Mouse (Mus musculus) forebrain, embryonic 15.5 days (tissue): Measurements from ENCODE around the gene Arnt2. TPM values are rescaled to one million over a fixed set of nuclear protein-coding genes. Genes with fewer than 3 reads are reported as not detected.

ENCODE experiments used
- ATAC-seq: fragments of 200-750 bp; cut with Nextera tagmentation; replicated peaks from 2 replicates; pipeline ENCODE4 v1.8.0; 2017; ENCODE audit warnings: mild to moderate bottlenecking, moderate TSS enrichment, moderate library complexity
- H3K27ac ChIP-seq: fragments of 300-500 bp; sonication (generic); replicated peaks from 2 replicates; pipeline ENCODE4 v1.5.1; 2015; ENCODE audit warnings: mild to moderate bottlenecking, inconsistent platforms
- H3K27me3 ChIP-seq: fragments of 300-500 bp; sonication (generic); 2 replicates; pipeline ENCODE4 v1.6.1; 2015; ENCODE audit warnings: inconsistent platforms
- H3K36me3 ChIP-seq: fragments of 300-500 bp; sonication (generic); 2 replicates; pipeline ENCODE4 v1.6.1; 2015; ENCODE audit warnings: mild to moderate bottlenecking, inconsistent platforms
- H3K4me1 ChIP-seq: fragments of 300-500 bp; sonication (generic); 2 replicates; pipeline ENCODE4 v1.6.1; 2015; ENCODE audit warnings: inconsistent platforms
- H3K4me2 ChIP-seq: fragments of 300-500 bp; sonication (generic); replicated peaks from 2 replicates; pipeline ENCODE4 v1.6.1; 2015; ENCODE audit warnings: mild to moderate bottlenecking, inconsistent platforms
- H3K4me3 ChIP-seq: fragments of 300-500 bp; sonication (generic); 2 replicates; pipeline ENCODE4 v1.5.1; 2015; ENCODE audit warnings: mild to moderate bottlenecking, inconsistent platforms
- H3K9ac ChIP-seq: fragments of 300-500 bp; sonication (generic); replicated peaks from 2 replicates; pipeline ENCODE4 v1.6.1; 2015; ENCODE audit warnings: mild to moderate bottlenecking, inconsistent platforms
- H3K9me3 ChIP-seq: fragments of 300-500 bp; sonication (generic); 2 replicates; pipeline ENCODE4 v1.6.1; 2016; ENCODE audit warnings: inconsistent platforms
- whole genome bisulfite sequencing: fragments of 180-500 bp; shearing (Covaris S2); methylation state at CpG from one replicate; pipeline ENCODE4 v1.1.7; 2015; ENCODE audit warnings: mixed read lengths; 5-methylcytosine and 5-hydroxymethylcytosine counted together
- polyA plus RNA-seq: library from polyadenylated mRNA; unstranded; fragments of >200 nt; fragmentation: Nextera tagmentation; extraction: Ambion mirVana; gene quantifications from 2 replicates; pipeline ENCODE4 v1.2.1, GENCODE M21; 2015

The Arnt2 gene
- polyA plus RNA-seq, 1 experiment from 2014 or later = 61.2 TPM

GRCm38 (mm10) chr7:84421753-84422152, 11.8 kb upstream of the Arnt2 start:
- H3K27me3 ChIP-seq = no peaks in the 10 kb centered on the region
- H3K4me2 ChIP-seq = no peak overlapping the region
- H3K9ac ChIP-seq = no peak overlapping the region
- no peak overlapping the region for H3K4me3 ChIP-seq
- peaks cover 8% of the 10 kb centered on the region; the same call in 1 of the 2 replicates for H3K4me1 ChIP-seq
- H3K9me3 ChIP-seq = no peaks in the 10 kb centered on the region
- no peaks in the 10 kb centered on the region for H3K36me3 ChIP-seq
- no peak for ATAC-seq
- no peak overlapping the region for H3K27ac ChIP-seq

GRCm38 (mm10) chr7:84421291-84421665, 11.3 kb upstream of the Arnt2 start:
- Histone ChIP-seq H3K9me3 (no peaks in the 10 kb centered on the region), H3K36me3 (no peaks in the 10 kb centered on the region), H3K27me3 (no peaks in the 10 kb centered on the region), H3K4me1 (peaks cover 8% of the 10 kb centered on the region; the same call in 1 of the 2 replicates), H3K4me3 (no peak overlapping the region), H3K9ac (no peak overlapping the region), H3K27ac (no peak overlapping the region), H3K4me2 (no peak overlapping the region)
- ATAC-seq = no peak

DNA sequence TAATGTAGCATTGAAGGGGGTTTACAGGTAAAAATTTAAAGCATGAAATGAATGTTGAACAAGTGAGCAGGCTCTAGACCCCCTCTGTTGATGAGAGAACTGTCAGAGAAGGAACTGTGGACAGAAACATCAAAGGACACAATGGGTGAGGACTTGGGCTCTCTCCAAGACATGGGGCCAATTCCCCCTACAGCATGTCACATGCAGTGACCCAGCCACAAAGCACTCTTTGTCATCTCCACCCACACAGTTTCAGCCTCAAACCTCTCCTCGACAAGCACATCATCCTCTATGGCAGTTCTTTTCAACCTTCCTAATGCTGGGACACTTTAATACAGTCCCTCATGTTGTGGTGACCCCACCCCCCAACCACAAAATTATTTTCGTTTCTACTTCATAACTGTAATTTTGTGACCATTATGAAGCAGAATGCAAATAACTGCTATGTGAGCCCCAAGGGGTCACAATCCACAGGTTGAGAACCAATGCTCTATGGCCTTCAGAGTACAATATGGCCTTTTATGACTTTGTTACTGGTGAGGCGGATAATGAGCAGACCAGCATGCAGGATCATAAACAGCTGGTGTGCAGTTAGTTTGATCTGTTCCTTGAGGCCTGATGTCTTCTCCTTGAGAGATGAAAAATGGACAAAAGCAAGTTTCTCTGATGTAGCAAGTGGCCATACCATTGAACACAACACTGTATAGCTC, 10.8 kb upstream of the Arnt2 start:
- Histone ChIP-seq H3K9me3 (no peaks in the 10 kb centered on the region), H3K4me3 (no peak overlapping the region), H3K4me1 (peaks cover 8% of the 10 kb centered on the region; the same call in 1 of the 2 replicates), H3K4me2 (no peak overlapping the region), H3K9ac (no peak overlapping the region), H3K27me3 (no peaks in the 10 kb centered on the region), H3K27ac (no peak overlapping the region), H3K36me3 (no peaks in the 10 kb centered on the region)
- 62% methylated on average over 3 of the region's 3 CpGs for WGBS
- ATAC-seq = no peak

GRCm38 (mm10) chr7:84417441-84417840, 7.5 kb upstream of the Arnt2 start:
- H3K9ac ChIP-seq = no peak overlapping the region
- H3K36me3 ChIP-seq = no peaks in the 10 kb centered on the region
- H3K4me3 ChIP-seq = no peak overlapping the region
- H3K4me1 ChIP-seq = no peaks in the 10 kb centered on the region
- no peak for ATAC-seq
- H3K27ac ChIP-seq = no peak overlapping the region
- no peaks in the 10 kb centered on the region for H3K9me3 ChIP-seq
- no peaks in the 10 kb centered on the region for H3K27me3 ChIP-seq
- no peak overlapping the region for H3K4me2 ChIP-seq

GRCm38 (mm10) chr7:84412570-84412969, 2.6 kb upstream of the Arnt2 start:
- H3K4me3 ChIP-seq = no peak overlapping the region
- WGBS = 26% methylated on average over 8 of the region's 8 CpGs
- H3K4me1 ChIP-seq = peaks cover 30% of the 10 kb centered on the region
- H3K36me3 ChIP-seq = no peaks in the 10 kb centered on the region
- no peaks in the 10 kb centered on the region for H3K27me3 ChIP-seq
- H3K9me3 ChIP-seq = no peaks in the 10 kb centered on the region
- H3K4me2 ChIP-seq = no peak overlapping the region
- no peak overlapping the region for H3K27ac ChIP-seq
- no peak for ATAC-seq
- no peak overlapping the region for H3K9ac ChIP-seq

DNA sequence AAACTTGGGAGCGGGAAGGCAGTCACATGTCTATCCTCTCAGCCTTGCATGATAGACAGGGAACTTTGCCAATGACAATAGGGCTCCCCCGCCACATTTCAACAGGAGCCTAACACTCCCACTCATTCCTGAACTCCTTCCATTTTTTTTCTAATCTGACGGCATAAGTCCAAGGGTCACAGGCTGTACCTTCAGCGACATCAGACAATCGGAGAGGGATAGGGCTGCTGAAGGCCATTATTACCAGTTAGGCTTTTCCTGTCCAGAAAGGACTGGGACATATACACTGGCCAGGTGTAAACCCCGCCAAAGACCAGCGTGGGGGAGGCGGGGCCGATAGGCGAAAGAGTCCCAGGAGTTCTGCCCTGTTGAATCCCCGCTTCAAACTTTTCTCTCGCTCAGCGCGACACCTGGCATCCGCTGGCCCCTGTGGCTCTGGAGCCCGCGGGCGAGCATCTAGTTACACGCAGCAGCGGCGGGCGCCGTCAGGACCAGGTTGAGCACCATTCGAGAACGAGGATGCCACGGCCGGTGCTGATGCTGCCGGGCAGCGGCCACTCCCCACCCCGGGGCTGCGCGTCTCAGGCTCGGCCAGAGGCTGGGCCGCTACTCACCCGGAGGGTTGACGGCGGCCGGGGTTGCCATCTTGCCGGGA, 608 bp downstream of the Arnt2 start:
- peak overlapping the region; percentile 95 for H3K27ac ChIP-seq
- H3K4me1 ChIP-seq = peaks cover 35% of the 10 kb centered on the region
- no peaks in the 10 kb centered on the region for H3K36me3 ChIP-seq
- under 1% methylated on average over 39 of the region's 39 CpGs for WGBS
- peak; percentile 39 for ATAC-seq
- H3K4me3 ChIP-seq = peak overlapping the region; percentile 94
- peak overlapping the region; percentile 72 for H3K4me2 ChIP-seq
- H3K9ac ChIP-seq = peak overlapping the region; percentile 98
- no peaks in the 10 kb centered on the region for H3K9me3 ChIP-seq
- no peaks in the 10 kb centered on the region for H3K27me3 ChIP-seq

DNA sequence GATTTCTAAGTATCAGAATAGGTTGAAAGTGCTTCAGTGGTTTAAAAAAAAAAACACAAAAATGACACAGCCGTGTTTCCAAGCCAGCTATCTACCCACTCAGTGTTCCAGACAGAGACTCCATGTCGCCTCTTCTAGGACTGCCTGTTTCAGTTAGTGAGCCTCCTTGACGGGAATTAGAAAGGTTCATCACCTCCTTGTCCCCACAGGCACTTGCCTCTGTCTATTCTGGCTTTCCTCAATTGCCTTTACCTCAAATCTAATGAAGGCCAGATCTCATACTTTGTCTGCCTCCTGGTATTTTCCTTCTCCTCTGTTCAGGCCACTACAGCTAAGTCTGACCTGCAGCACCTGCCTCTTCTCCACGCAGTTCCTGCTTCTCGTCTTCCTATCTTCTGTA, 1.7 kb downstream of the Arnt2 start:
- Histone ChIP-seq H3K36me3 (no peaks in the 10 kb centered on the region), H3K4me2 (peak overlapping the region; percentile 72), H3K27ac (peak overlapping the region; percentile 95; the same call in 1 of the 2 replicates), H3K4me1 (peaks cover 46% of the 10 kb centered on the region), H3K9ac (peak overlapping the region; percentile 98; the same call in 1 of the 2 replicates), H3K4me3 (peak overlapping the region; percentile 94), H3K9me3 (no peaks in the 10 kb centered on the region), H3K27me3 (no peaks in the 10 kb centered on the region)
- WGBS = 77% methylated on average over 5 of the region's 5 CpGs
- ATAC-seq = no peak

GRCm38 (mm10) chr7:84403371-84403770, 6.6 kb downstream of the Arnt2 start:
- Histone ChIP-seq H3K4me1 (peaks cover 61% of the 10 kb centered on the region), H3K27ac (peak overlapping the region; percentile 83), H3K9me3 (no peaks in the 10 kb centered on the region), H3K4me2 (no peak overlapping the region), H3K9ac (no peak overlapping the region), H3K36me3 (no peaks in the 10 kb centered on the region), H3K27me3 (no peaks in the 10 kb centered on the region), H3K4me3 (no peak overlapping the region)
- peak; percentile 38; the same call in 1 of the 2 replicates for ATAC-seq
- WGBS = 7% methylated on average over 5 of the region's 5 CpGs

GRCm38 (mm10) chr7:84401641-84402455, 8.1 kb downstream of the Arnt2 start:
- H3K9me3 ChIP-seq = no peaks in the 10 kb centered on the region
- peak; percentile 87 for ATAC-seq
- 15% methylated on average over 9 of the region's 9 CpGs for WGBS
- H3K9ac ChIP-seq = no peak overlapping the region
- no peaks in the 10 kb centered on the region for H3K27me3 ChIP-seq
- H3K4me1 ChIP-seq = peaks cover 60% of the 10 kb centered on the region
- H3K27ac ChIP-seq = peak overlapping the region; percentile 83
- no peaks in the 10 kb centered on the region for H3K36me3 ChIP-seq
- no peak overlapping the region for H3K4me3 ChIP-seq
- H3K4me2 ChIP-seq = no peak overlapping the region

- Histone ChIP-seq H3K27me3 (no peaks in the 10 kb centered on the region), H3K4me2 (no peak overlapping the region), H3K9ac (no peak overlapping the region), H3K36me3 (no peaks in the 10 kb centered on the region), H3K9me3 (no peaks in the 10 kb centered on the region), H3K27ac (peak overlapping the region; percentile 42), H3K4me1 (peaks cover 38% of the 10 kb centered on the region), H3K4me3 (no peak overlapping the region)
- WGBS = 35% methylated on average over 1 of the region's 1 CpGs
- peak; percentile 36; the same call in 1 of the 2 replicates for ATAC-seq
Measured at GRCm38 (mm10) chr7:84397320-84397719, 12.7 kb downstream of the Arnt2 start.

DNA sequence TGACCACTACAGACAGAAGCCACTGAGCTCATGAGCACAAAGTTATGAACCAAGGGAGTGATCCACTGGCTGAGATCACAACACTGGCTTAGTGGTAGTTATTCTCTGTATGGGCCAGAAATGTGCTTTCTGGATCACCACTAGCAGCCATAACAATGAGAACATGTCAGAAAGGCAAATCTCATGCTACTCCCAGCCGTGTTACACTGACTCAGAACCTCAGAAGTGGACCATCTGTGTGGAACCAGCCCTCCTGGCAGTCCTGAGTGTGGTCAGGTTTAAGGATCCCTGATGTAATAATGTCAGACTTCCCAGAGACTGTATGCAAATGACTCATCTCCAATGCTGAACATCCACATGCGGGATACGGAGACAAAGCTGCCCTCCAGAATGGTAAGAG, 13.4 kb downstream of the Arnt2 start:
- Histone ChIP-seq H3K4me1 (peaks cover 31% of the 10 kb centered on the region), H3K4me3 (no peak overlapping the region), H3K27ac (no peak overlapping the region), H3K4me2 (no peak overlapping the region), H3K27me3 (no peaks in the 10 kb centered on the region), H3K9ac (no peak overlapping the region), H3K36me3 (no peaks in the 10 kb centered on the region), H3K9me3 (no peaks in the 10 kb centered on the region)
- 94% methylated on average over 3 of the region's 3 CpGs for WGBS
- no peak for ATAC-seq

DNA sequence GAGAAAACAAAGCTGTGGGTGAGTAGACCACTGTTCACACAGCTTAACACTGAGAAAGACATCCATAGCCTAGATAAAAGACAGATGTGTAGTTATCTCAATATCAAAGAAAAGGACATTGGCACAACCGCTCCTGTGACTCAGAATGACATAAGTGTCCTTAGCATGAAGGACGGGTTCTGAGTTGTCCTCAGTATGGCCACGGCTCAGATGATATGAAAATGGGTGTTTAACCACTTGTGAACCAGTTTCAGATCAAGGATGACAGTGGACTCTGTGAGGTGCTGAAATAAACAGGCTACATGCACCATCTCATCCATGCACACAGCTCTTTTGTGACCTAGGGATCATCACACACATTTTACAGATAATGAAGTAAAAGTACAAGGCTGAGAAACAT, 22.1 kb downstream of the Arnt2 start:
- no peak for ATAC-seq
- Histone ChIP-seq H3K4me1 (no peaks in the 10 kb centered on the region), H3K9me3 (no peaks in the 10 kb centered on the region), H3K27ac (no peak overlapping the region), H3K9ac (no peak overlapping the region), H3K4me3 (no peak overlapping the region), H3K27me3 (no peaks in the 10 kb centered on the region), H3K4me2 (no peak overlapping the region), H3K36me3 (no peaks in the 10 kb centered on the region)
- WGBS = 84% methylated on average over 3 of the region's 3 CpGs
